Mouse (Mus musculus) neural tube, embryonic 11.5 days (tissue): ENCODE data around the gene Zdhhc18. TPM values are rescaled to one million over a fixed set of nuclear protein-coding genes. Genes with fewer than 3 reads are reported as not detected.

Experiments used
- ATAC-seq: fragments of 200-750 bp; cut with Nextera tagmentation; 2 replicates; pipeline ENCODE4 v1.8.0; 2017; ENCODE audit warnings: moderate number of reproducible peaks, mild to moderate bottlenecking, moderate TSS enrichment, moderate library complexity; ENCODE audit not compliant: insufficient read depth, low FRiP score, low TSS enrichment
- DNase-seq: peaks from one replicate; pipeline ENCODE4 v3.0.0-alpha.2; 2015; ENCODE audit warnings: low spot score
- H3K27ac ChIP-seq: fragments of 300-500 bp; sonication (generic); 2 replicates; pipeline ENCODE4 v1.5.1; 2014; ENCODE audit warnings: low read depth, mild to moderate bottlenecking, low read length
- H3K27me3 ChIP-seq: fragments of 300-500 bp; sonication (generic); 2 replicates; pipeline ENCODE4 v1.6.1; 2014; ENCODE audit warnings: mild to moderate bottlenecking, low read length, mixed read lengths; ENCODE audit not compliant: control insufficient read depth, insufficient read depth
- H3K36me3 ChIP-seq: fragments of 300-500 bp; sonication (generic); 2 replicates; pipeline ENCODE4 v1.6.1; 2014; ENCODE audit warnings: mild to moderate bottlenecking, low read length, moderate library complexity, mixed read lengths; ENCODE audit not compliant: control insufficient read depth, insufficient read depth
- H3K4me1 ChIP-seq: fragments of 300-500 bp; sonication (generic); 2 replicates; pipeline ENCODE4 v1.6.1; 2014; ENCODE audit warnings: low read length, mixed read lengths; ENCODE audit not compliant: control insufficient read depth, insufficient read depth
- H3K4me2 ChIP-seq: fragments of 300-500 bp; sonication (generic); 2 replicates; pipeline ENCODE4 v1.6.1; 2014; ENCODE audit warnings: low read depth, mild to moderate bottlenecking, moderate library complexity
- H3K4me3 ChIP-seq: fragments of 300-500 bp; sonication (generic); 2 replicates; pipeline ENCODE4 v1.5.1; 2014; ENCODE audit warnings: low read depth, low read length
- H3K9ac ChIP-seq: fragments of 300-500 bp; sonication (generic); 2 replicates; pipeline ENCODE4 v1.6.1; 2014; ENCODE audit warnings: mild to moderate bottlenecking, low read length
- H3K9me3 ChIP-seq: fragments of 300-500 bp; sonication (generic); 2 replicates; pipeline ENCODE4 v1.6.1; 2016; ENCODE audit warnings: low read length; ENCODE audit not compliant: control insufficient read depth
- WGBS: fragments of 180-500 bp; shearing (Covaris S2); extraction: QIAGEN DNeasy Blood & Tissue Kit; methylation state at CpG from one replicate; pipeline ENCODE4 v1.1.7; 2014; 5-methylcytosine and 5-hydroxymethylcytosine counted together
- polyA plus RNA-seq: library from polyadenylated mRNA; unstranded; fragments of >200 nt; fragmentation: Nextera tagmentation; extraction: Ambion mirVana; gene quantifications from 2 replicates; pipeline ENCODE4 v1.2.1, GENCODE M21; 2014

The Zdhhc18 gene
- polyA plus RNA-seq, 1 experiment from 2014 or later: 3.5 TPM

- DNase-seq: no peak
Measured at GRCm38 (mm10) chr4:133630326-133630920, 19.5 kb downstream of the Zdhhc18 start.

GRCm38 (mm10) chr4:133629191-133629590 lies 20.8 kb downstream of the Zdhhc18 start:
- 90% methylated on average over 7 of the region's 7 CpGs for WGBS
- no peaks in the 10 kb centered on the region for H3K27me3 ChIP-seq
- ATAC-seq: no peak
- no peak overlapping the region for H3K4me2 ChIP-seq
- no peak overlapping the region for H3K9ac ChIP-seq
- H3K9me3 ChIP-seq: no peaks in the 10 kb centered on the region
- peaks cover 12% of the 10 kb centered on the region for H3K4me1 ChIP-seq
- no peak overlapping the region for H3K27ac ChIP-seq
- DNase-seq: no peak
- H3K4me3 ChIP-seq: no peak overlapping the region
- H3K36me3 ChIP-seq: no peaks in the 10 kb centered on the region; the same call in 1 of the 2 replicates

More at GRCm38 (mm10) chr4:133630326-133630920, 19.5 kb downstream of the Zdhhc18 start:
- H3K9me3 ChIP-seq: no peaks in the 10 kb centered on the region
- H3K9ac ChIP-seq: no peak overlapping the region
- H3K4me3 ChIP-seq: no peak overlapping the region
- H3K27ac ChIP-seq: no peak overlapping the region
- H3K4me2 ChIP-seq: no peak overlapping the region
- ATAC-seq: no peak
- H3K27me3 ChIP-seq: no peaks in the 10 kb centered on the region
- 92% methylated on average over 8 of the region's 8 CpGs for WGBS
- H3K4me1 ChIP-seq: peaks cover 12% of the 10 kb centered on the region
- H3K36me3 ChIP-seq: no peaks in the 10 kb centered on the region; the same call in 1 of the 2 replicates

- 82% methylated on average over 2 of the region's 2 CpGs for WGBS
- H3K27me3 ChIP-seq: no peaks in the 10 kb centered on the region
- H3K27ac ChIP-seq: no peak overlapping the region
- no peak overlapping the region for H3K9ac ChIP-seq
- DNase-seq: no peak
- H3K36me3 ChIP-seq: no peaks in the 10 kb centered on the region; the same call in none of the 2 replicates
- no peak overlapping the region for H3K4me3 ChIP-seq
- peaks cover 12% of the 10 kb centered on the region for H3K4me1 ChIP-seq
- no peak overlapping the region for H3K4me2 ChIP-seq
- no peaks in the 10 kb centered on the region for H3K9me3 ChIP-seq
- ATAC-seq: no peak
Measured at GRCm38 (mm10) chr4:133628517-133628916, 21.4 kb downstream of the Zdhhc18 start.

GRCm38 (mm10) chr4:133627039-133627438 lies 22.9 kb downstream of the Zdhhc18 start:
- Histone ChIP-seq H3K36me3 (no peaks in the 10 kb centered on the region; the same call in none of the 2 replicates), H3K4me2 (no peak overlapping the region), H3K4me3 (no peak overlapping the region), H3K27me3 (no peaks in the 10 kb centered on the region), H3K9ac (no peak overlapping the region), H3K4me1 (peaks cover 6% of the 10 kb centered on the region), H3K27ac (no peak overlapping the region), H3K9me3 (no peaks in the 10 kb centered on the region)
- WGBS: 89% methylated on average over 14 of the region's 14 CpGs
- ATAC-seq (no peak), DNase-seq (no peak)

DNA sequence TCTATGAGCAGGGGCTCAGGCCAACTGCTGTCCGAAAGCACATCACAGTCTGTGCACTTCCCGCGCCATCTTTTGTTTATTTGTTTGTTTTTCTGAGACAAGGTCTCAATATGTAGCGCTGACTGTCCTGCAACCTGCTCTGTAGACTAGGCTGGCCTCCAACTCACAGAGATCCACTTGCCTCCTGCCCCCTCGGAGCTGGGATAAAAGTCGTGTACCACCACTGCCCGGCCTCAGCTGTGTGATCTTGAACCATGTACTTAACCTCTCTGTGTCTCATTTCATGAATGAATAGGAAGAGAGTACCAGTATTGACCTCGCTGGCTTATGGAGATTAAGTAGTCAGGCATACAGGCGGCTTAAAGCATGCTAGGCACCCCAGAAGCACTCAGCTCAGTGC lies 23.3 kb downstream of the Zdhhc18 start:
- no peak for DNase-seq
- WGBS: 87% methylated on average over 9 of the region's 9 CpGs
- H3K4me1 ChIP-seq: peaks cover 3% of the 10 kb centered on the region; the same call in 1 of the 2 replicates
- H3K4me3 ChIP-seq: no peak overlapping the region
- no peak for ATAC-seq
- H3K27me3 ChIP-seq: no peaks in the 10 kb centered on the region
- H3K27ac ChIP-seq: no peak overlapping the region
- H3K36me3 ChIP-seq: no peaks in the 10 kb centered on the region; the same call in none of the 2 replicates
- H3K9me3 ChIP-seq: no peaks in the 10 kb centered on the region
- H3K4me2 ChIP-seq: no peak overlapping the region
- H3K9ac ChIP-seq: no peak overlapping the region

DNA sequence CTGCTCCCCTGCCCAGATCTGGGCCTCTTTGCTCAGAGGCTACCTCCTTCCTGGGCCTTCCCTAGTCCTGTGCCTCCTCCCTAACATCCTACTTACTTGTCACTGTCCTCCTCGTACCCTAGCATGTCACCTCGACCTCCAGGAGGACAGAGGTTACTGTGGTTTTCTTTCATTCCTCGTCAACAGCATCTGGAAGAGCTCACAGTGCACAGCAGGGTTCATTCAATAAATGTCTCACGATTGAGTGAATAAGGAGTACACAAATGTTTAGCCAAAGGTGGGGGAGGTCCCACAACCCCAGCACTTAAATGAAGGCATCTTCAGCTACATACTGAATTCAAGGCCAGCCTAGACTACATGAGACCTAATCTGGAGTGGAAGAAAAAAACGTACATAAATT lies 23.7 kb downstream of the Zdhhc18 start:
- Histone ChIP-seq H3K4me3 (no peak overlapping the region), H3K9me3 (no peaks in the 10 kb centered on the region), H3K27me3 (no peaks in the 10 kb centered on the region), H3K27ac (no peak overlapping the region), H3K36me3 (no peaks in the 10 kb centered on the region; the same call in none of the 2 replicates), H3K4me2 (no peak overlapping the region), H3K4me1 (0 out of 2 replicates have a peak, but pooled peaks cover 3% of the 10 kb centered on the region), H3K9ac (no peak overlapping the region)
- DNase-seq (no peak), ATAC-seq (no peak)
- WGBS: 43% methylated on average over 5 of the region's 5 CpGs

- WGBS: 68% methylated on average over 11 of the region's 11 CpGs
- H3K27ac ChIP-seq: no peak overlapping the region
- no peak overlapping the region for H3K4me2 ChIP-seq
- no peak for ATAC-seq
- H3K4me3 ChIP-seq: no peak overlapping the region
- H3K9me3 ChIP-seq: no peaks in the 10 kb centered on the region
- H3K36me3 ChIP-seq: no peaks in the 10 kb centered on the region; the same call in none of the 2 replicates
- H3K9ac ChIP-seq: no peak overlapping the region
- no peak for DNase-seq
- H3K4me1 ChIP-seq: 0 out of 2 replicates have a peak, but pooled peaks cover 3% of the 10 kb centered on the region
- no peaks in the 10 kb centered on the region for H3K27me3 ChIP-seq
Measured at GRCm38 (mm10) chr4:133625621-133626071, 24.3 kb downstream of the Zdhhc18 start.

- Histone ChIP-seq H3K9me3 (no peaks in the 10 kb centered on the region), H3K36me3 (no peaks in the 10 kb centered on the region; the same call in none of the 2 replicates), H3K4me3 (no peak overlapping the region), H3K9ac (no peak overlapping the region), H3K27ac (no peak overlapping the region), H3K4me2 (no peak overlapping the region), H3K4me1 (0 out of 2 replicates have a peak, but pooled peaks cover 3% of the 10 kb centered on the region), H3K27me3 (no peaks in the 10 kb centered on the region)
- 87% methylated on average over 7 of the region's 7 CpGs for WGBS
- ATAC-seq (no peak), DNase-seq (no peak)
Measured at GRCm38 (mm10) chr4:133624830-133625229, 25.1 kb downstream of the Zdhhc18 start.

DNA sequence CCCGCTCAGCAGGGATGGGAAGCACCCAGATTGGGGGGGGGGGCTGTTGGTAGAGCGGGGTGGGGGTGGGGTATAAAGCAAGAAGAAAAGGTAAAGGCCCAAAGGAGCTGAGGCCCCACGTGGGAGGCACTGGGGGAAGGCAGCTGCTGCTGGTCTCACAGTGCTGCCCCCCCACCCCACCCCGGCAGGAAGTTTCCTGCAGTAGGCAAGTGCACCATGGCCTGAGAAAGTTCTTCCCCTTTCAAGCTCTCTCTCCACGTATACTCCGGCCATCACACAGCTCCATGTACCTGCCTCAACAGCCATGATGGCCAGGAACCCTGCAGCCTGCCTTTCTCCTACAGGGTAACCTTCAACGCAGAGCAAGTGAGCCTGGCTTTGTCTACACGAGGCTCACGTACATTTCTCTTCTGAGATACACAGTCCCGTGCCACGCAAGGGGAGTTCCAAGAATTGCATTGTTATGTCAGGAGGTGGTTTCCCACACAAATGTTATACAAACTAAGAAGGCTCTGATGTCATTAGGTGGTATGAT lies 27.7 kb downstream of the Zdhhc18 start:
- H3K27me3 ChIP-seq: no peaks in the 10 kb centered on the region
- no peak overlapping the region for H3K9ac ChIP-seq
- H3K4me3 ChIP-seq: no peak overlapping the region
- H3K4me1 ChIP-seq: 0 out of 2 replicates have a peak, but pooled peaks cover 3% of the 10 kb centered on the region
- WGBS: 81% methylated on average over 10 of the region's 11 CpGs
- no peak overlapping the region for H3K4me2 ChIP-seq
- no peak for DNase-seq
- H3K36me3 ChIP-seq: no peaks in the 10 kb centered on the region; the same call in none of the 2 replicates
- ATAC-seq: no peak
- no peaks in the 10 kb centered on the region for H3K9me3 ChIP-seq
- no peak overlapping the region for H3K27ac ChIP-seq
